Mouse (Mus musculus) right cerebral cortex, postnatal 25 days (tissue): ENCODE measurements around the gene Itpa.
A peak's percentile ranks its signal among the peaks of the same experiment; 100 is the strongest.

Experiments used
- DNase-seq: peaks from one replicate; pipeline ENCODE4 v3.0.0; 2022

Itpa gene

GRCm38 (mm10) chr2:130657541-130657940, 9.9 kb upstream of the Itpa start:
- peak; percentile 89 for DNase-seq

- DNase-seq: peak; percentile 42
Measured at GRCm38 (mm10) chr2:130658530-130658929, 8.9 kb upstream of the Itpa start.

GRCm38 (mm10) chr2:130663342-130663741, 4.1 kb upstream of the Itpa start:
- no peak for DNase-seq

- peak; percentile 95 for DNase-seq
Measured at GRCm38 (mm10) chr2:130664102-130664701, 3.2 kb upstream of the Itpa start, which contains the start of gene Ddrgk1. Gene Ddrgk1 (minus strand): TSS chr2:130664659.

- no peak for DNase-seq
Measured at GRCm38 (mm10) chr2:130677211-130677610, 9.8 kb downstream of the Itpa start.

- DNase-seq: no peak
Measured at GRCm38 (mm10) chr2:130679154-130679553, 11.7 kb downstream of the Itpa start.

- no peak for DNase-seq
Measured at GRCm38 (mm10) chr2:130679899-130680298, 12.5 kb downstream of the Itpa start.

- no peak for DNase-seq
Measured at GRCm38 (mm10) chr2:130681531-130681930, 14.1 kb downstream of the Itpa start.

- DNase-seq: no peak
Measured at GRCm38 (mm10) chr2:130685426-130685825, 18.0 kb downstream of the Itpa start.

GRCm38 (mm10) chr2:130689011-130689410, 21.6 kb downstream of the Itpa start:
- no peak for DNase-seq

- DNase-seq: no peak
Measured at GRCm38 (mm10) chr2:130693563-130693962, 26.2 kb downstream of the Itpa start.

- no peak for DNase-seq
Measured at GRCm38 (mm10) chr2:130696700-130697152, 29.3 kb downstream of the Itpa start.

- DNase-seq: peak; percentile 30
Measured at GRCm38 (mm10) chr2:130697153-130697810, 29.9 kb downstream of the Itpa start, which contains the start of gene Slc4a11. Gene Slc4a11 (minus strand): TSS chr2:130697519.

- DNase-seq: peak; percentile 29
Measured at GRCm38 (mm10) chr2:130697821-130698266, 30.4 kb downstream of the Itpa start.

- no peak for DNase-seq
Measured at GRCm38 (mm10) chr2:130704040-130705001, 36.9 kb downstream of the Itpa start.

- no peak for DNase-seq
Measured at GRCm38 (mm10) chr2:130705178-130705577, 37.8 kb downstream of the Itpa start.

- no peak for DNase-seq
Measured at GRCm38 (mm10) chr2:130706602-130707001, 39.2 kb downstream of the Itpa start.

GRCm38 (mm10) chr2:130707057-130707456, 39.6 kb downstream of the Itpa start:
- DNase-seq: no peak

GRCm38 (mm10) chr2:130717951-130718350, 50.5 kb downstream of the Itpa start:
- no peak for DNase-seq

GRCm38 (mm10) chr2:130724369-130724768, 57.0 kb downstream of the Itpa start:
- DNase-seq: no peak

GRCm38 (mm10) chr2:130727752-130728151, 60.3 kb downstream of the Itpa start:
- no peak for DNase-seq

GRCm38 (mm10) chr2:130728906-130729585, 61.6 kb downstream of the Itpa start:
- DNase-seq: no peak

GRCm38 (mm10) chr2:130730746-130731145, 63.3 kb downstream of the Itpa start:
- DNase-seq: no peak
